Mouse (Mus musculus): Measurements from ENCODE around the gene Gm9747.

Gene Gm9747

GRCm38 (mm10) chr1:82232812-82233211 is at the start of gene Gm9747:
Gene Gm9747 (plus strand): TSS chr1:82233112.
- DNase-seq (ENCODE audit: low read depth): no peak

GRCm38 (mm10) chr1:82183913-82184442 is 48.9 kb upstream of the Gm9747 start:
- no peak for DNase-seq (ENCODE audit: low read depth)

DNA sequence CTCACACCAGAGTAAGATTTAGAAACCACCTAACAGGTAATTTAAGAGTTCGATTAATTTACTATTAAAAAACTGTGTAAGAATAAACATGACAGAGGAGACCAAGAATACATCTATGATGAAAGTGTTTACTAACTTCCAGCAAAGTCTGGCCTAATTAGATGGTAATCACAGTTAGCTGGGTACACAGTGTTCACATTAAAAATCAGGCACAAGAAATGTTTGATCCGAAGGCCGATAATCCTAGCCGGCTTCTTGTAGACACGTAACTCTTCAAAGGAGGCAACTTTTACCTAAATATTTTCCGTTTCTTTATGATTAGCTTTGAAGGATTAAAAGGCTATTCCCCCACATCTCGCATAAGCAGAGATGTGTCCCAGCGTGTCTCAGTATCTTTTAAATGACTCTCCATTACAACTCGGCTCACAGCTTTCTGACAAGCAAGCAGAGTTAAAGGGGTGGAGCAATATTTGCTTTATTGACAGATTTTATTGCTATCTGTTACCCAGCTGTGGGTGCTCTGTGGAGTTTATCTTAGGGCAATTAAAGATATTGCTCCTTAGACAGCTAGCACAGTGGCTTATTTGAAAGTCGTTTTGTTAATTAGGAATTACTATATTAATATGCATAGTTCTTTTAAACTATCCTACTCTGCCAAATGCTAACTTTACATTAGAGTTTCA is 44.2 kb upstream of the Gm9747 start:
- DNase-seq (ENCODE audit: low read depth): no peak

DNA sequence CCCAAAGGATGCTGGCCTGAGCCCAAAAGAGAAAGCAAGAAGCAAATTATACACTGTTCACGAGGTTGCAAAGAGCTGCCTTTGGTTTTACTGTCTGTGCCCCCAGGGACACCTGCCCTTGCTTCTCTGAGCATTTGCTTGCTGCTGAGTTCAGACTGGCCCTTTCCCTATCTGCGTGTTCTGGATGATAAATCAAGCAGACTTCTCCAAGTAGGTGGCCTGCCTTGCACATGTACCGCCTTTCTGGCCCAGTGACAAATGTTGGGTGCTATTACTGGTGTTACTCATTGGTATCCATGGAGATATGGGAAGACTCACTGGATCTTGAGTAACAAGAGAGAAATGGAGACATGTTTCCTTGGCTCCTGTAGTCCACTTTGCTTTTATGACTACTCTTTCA is 43.4 kb upstream of the Gm9747 start:
- DNase-seq (ENCODE audit: low read depth): no peak

- DNase-seq (ENCODE audit: low read depth): no peak
These were observed 41.3 kb upstream of the Gm9747 start for GRCm38 (mm10) chr1:82191579-82191978.

- no peak for DNase-seq (ENCODE audit: low read depth)
These were observed 33.0 kb upstream of the Gm9747 start for GRCm38 (mm10) chr1:82199918-82200317.

DNA sequence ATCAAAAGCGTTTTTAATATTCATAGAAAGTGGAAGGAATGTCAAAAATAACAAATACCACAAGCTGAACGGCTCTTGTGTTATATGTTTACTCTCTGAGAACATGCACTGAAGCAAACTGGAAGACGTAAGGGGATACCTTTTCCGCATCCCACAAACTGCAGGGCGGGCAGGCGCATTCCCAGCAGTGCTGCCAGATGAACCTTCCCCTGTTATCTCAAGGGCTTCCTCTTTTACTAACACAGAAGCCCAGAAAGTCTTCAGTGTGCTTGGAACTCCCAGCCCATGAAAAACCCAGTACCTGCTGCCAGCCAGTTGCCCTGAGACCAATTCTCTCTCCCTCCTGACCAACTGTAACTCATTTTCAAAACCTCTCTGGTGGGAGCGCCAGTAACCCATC is 32.3 kb upstream of the Gm9747 start:
- DNase-seq (ENCODE audit: low read depth): no peak

DNA sequence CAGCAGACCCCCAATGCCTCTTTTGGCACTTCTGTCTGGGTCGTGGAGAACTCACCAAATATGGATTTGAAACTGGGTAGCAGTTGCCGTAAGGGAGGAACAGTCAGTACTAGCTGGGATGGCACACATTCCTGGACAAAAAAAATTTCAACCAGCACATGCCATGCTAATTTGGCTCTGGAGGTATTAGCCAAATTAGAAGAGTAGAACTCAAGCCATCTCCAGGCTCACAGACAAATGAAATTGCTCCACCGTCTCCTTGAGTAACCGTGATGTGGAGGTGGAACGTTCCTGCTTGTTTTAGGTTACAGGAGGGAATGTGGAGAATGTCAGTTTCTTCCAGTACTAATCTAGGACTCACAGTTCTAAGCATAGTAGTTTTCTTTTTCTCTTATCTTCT is 25.4 kb upstream of the Gm9747 start:
- DNase-seq (ENCODE audit: low read depth): no peak

- no peak for DNase-seq (ENCODE audit: low read depth)
These were observed 12.1 kb upstream of the Gm9747 start for GRCm38 (mm10) chr1:82220673-82221396.

DNA sequence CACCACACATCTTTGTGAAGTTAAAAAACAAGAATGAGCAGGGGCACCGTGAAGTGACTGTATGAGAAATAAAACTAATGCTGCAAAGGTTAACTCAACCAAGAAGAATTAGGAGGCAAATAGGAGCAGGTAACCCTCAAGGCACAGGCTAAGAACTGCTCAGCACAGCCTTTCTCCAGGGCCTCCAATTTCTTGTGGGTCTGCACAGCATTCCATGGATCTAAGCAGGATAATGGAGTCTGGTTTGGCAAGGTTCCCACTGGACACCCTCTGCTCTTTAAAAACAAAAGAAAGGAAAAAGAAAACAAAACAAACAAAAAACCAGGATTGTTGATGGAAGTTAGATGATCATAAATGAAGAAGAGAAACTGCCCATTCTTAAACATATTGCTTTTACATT is 11.4 kb upstream of the Gm9747 start:
- no peak for DNase-seq (ENCODE audit: low read depth)

DNA sequence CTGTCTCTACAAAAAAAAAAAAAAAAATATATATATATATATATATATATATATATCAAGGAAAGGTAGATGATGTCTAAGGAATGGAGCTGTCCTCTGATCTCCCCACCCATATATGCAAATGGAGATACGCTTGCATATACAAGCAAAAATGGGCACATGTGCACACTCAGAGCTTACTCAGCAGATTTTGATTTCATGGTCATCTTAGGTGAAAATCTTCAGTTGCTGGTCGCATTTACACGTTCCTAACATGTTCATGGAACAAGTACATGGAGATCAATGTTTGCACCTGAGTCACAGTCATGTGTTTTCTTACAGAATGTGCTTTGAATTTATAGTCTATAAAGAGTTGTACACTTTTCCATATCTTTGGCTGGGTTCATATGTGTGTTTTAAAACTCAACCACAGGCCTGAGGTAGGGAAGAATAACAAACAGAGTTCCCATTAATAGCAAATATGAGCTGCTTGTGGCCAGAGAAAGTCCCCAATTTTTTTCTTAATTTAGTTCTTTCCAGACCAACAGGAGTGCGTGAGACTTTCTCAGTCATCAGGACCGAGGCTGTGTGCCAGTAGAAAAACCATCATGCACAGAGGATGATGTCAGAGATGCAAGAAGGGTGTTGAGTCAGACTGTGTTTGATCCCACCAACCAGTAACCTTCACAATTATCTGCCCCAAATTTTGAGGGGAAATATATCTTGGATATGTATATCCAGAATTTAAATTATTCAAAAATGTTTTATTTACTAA is 9.7 kb upstream of the Gm9747 start:
- DNase-seq (ENCODE audit: low read depth): no peak

- no peak for DNase-seq (ENCODE audit: low read depth)
These were observed 4.1 kb upstream of the Gm9747 start for GRCm38 (mm10) chr1:82228841-82229240.

- DNase-seq (ENCODE audit: low read depth): no peak
These were observed 1.7 kb downstream of the Gm9747 start for GRCm38 (mm10) chr1:82234616-82235015.

DNA sequence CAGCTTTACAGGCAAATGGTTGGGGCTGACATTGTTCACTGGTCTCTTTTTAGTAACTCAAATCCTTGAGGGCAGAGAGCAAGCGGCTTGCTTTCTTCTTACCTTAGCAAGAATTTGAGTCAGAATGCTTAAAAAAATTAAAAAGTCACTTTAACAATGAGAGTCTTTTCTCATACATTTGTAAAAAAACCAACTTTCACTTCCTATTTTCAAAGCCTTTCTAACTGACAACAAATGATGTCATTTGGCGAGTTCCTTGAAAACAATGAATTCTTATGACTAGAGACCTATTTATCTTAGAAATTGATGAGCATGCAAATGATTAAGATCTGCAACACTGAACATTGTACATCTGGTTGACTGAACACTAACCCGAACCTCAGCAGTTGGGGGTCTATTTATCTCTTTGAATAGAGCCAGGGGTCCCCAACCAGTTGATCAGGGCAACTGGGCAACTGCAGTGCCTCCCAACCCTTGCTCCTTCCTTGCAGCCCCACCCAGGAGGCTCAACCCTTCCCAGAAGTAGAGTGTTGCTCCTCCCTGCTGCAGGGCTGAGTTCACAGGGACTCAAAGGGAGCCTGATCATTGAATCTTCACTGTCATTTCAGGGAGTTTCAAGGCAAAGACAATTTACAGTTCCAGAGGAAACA is 2.7 kb downstream of the Gm9747 start:
- no peak for DNase-seq (ENCODE audit: low read depth)

- no peak for DNase-seq (ENCODE audit: low read depth)
These were observed 5.3 kb downstream of the Gm9747 start for GRCm38 (mm10) chr1:82238245-82238644.

- DNase-seq (ENCODE audit: low read depth): no peak
These were observed 6.7 kb downstream of the Gm9747 start for GRCm38 (mm10) chr1:82239409-82240201.

GRCm38 (mm10) chr1:82243260-82243825 is 10.4 kb downstream of the Gm9747 start:
- no peak for DNase-seq (ENCODE audit: low read depth)

GRCm38 (mm10) chr1:82245002-82245401 is 12.1 kb downstream of the Gm9747 start:
- no peak for DNase-seq (ENCODE audit: low read depth)

DNA sequence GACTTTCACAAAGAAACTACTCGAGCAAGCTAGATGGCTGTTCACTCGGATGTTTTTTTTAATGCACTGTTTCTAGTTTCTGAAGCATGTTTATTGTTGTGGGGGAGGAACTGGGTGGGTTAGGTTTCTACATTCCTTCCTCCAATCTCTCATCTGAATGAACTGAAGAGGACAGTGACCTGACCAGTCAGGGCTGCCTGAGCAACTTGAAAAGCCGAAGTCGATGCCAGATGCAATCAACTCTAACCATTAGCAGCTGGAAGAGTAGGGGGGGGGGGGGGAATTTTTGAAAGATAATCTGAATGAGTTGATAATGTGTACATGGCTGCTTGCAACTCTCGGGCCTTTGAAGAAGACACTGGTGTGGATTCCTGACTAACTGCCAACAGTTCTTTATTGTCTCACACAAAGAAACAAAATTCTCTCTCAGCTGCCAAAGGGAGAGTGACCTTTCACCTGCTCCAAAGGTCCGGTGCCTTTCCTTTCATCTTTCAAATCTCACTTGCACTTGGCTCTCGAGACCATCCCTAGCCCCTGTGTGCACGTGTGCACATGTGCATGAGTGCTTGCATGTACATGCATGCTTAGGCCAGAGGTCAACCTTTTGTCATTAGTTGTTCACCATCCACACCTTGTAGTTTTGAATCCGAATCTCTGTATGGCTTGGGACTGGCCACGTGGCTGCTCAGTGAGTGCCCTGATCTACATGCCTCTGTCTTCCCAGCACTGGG is 14.5 kb downstream of the Gm9747 start:
- no peak for DNase-seq (ENCODE audit: low read depth)

DNA sequence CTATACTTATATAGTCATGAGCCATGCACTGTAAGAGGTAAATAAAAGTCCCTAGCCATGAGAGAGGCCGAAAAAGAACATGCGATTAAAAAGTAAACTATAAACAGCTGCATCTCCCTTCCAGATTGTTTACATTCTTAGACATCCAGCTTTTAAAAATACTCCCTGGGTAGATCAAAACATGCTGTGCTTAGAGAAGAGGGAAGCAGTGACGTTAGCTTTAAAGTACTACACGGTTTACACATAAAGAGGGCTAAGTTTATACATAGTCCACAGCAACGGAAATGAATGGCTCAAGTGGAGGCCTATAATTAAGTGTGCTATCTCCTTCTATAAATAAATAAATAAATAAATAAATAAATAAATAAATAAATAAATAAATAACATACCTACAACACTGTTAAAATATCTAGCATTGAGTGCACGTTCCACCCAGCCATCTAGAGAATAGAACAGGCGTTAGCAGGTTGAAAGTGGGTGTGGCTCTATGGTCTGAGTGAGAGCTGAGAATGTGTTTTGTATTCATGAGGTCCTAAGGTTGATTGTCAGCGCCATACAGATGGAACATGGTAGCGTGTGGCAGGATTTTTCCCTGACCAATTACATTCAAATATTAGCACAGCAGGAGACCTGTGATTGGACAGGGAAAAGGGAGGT is 21.0 kb downstream of the Gm9747 start:
- DNase-seq (ENCODE audit: low read depth): no peak
